Mouse (Mus musculus): ENCODE data around the gene Hist1h2bm.

GRCm38 (mm10) chr13:21715131-21715863 lies 6.5 kb upstream of the Hist1h2bm start:
- TF ChIP-seq POLR2A (IDR thresholded peaks at IDR 0.05; ENCODE audit: borderline replicate concordance, insufficient read depth, low read length) (no peak), CTCF (IDR thresholded peaks at IDR 0.05; ENCODE audit: borderline replicate concordance, insufficient read depth, low read depth, low read length) (no peak)
